Mouse (Mus musculus) midbrain, embryonic 15.5 days (tissue): ENCODE results near the gene Cbx4. TPM values are rescaled to one million over a fixed set of nuclear protein-coding genes. Genes with fewer than 3 reads are reported as not detected.

Source experiments
- ATAC-seq: fragments of 200-750 bp; cut with Nextera tagmentation; replicated peaks from 2 replicates; pipeline ENCODE4 v1.8.0; 2017; ENCODE audit warnings: moderate TSS enrichment
- H3K27ac ChIP-seq: fragments of 300-500 bp; sonication (generic); 2 replicates; pipeline ENCODE4 v1.5.1; 2015; ENCODE audit warnings: mild to moderate bottlenecking, inconsistent platforms
- H3K27me3 ChIP-seq: fragments of 300-500 bp; sonication (generic); replicated peaks from 2 replicates; pipeline ENCODE4 v1.6.1; 2015; ENCODE audit warnings: inconsistent platforms
- H3K36me3 ChIP-seq: fragments of 300-500 bp; sonication (generic); replicated peaks from 2 replicates; pipeline ENCODE4 v1.6.1; 2015; ENCODE audit warnings: inconsistent platforms
- H3K4me1 ChIP-seq: fragments of 300-500 bp; sonication (generic); 2 replicates; pipeline ENCODE4 v1.6.1; 2015; ENCODE audit warnings: inconsistent platforms
- H3K4me2 ChIP-seq: fragments of 300-500 bp; sonication (generic); 2 replicates; pipeline ENCODE4 v1.6.1; 2015; ENCODE audit warnings: inconsistent platforms, mild to moderate bottlenecking, moderate library complexity
- H3K4me3 ChIP-seq: fragments of 300-500 bp; sonication (generic); 2 replicates; pipeline ENCODE4 v1.5.1; 2015; ENCODE audit warnings: mild to moderate bottlenecking, inconsistent platforms
- H3K9ac ChIP-seq: fragments of 300-500 bp; sonication (generic); 2 replicates; pipeline ENCODE4 v1.6.1; 2015; ENCODE audit warnings: mild to moderate bottlenecking, inconsistent platforms
- H3K9me3 ChIP-seq: fragments of 300-500 bp; sonication (generic); 2 replicates; pipeline ENCODE4 v1.6.1; 2016; ENCODE audit warnings: inconsistent platforms
- WGBS: fragments of 180-500 bp; shearing (Covaris S2); methylation state at CpG from one replicate; pipeline ENCODE4 v1.1.7; 2015; ENCODE audit warnings: mixed read lengths; 5-methylcytosine and 5-hydroxymethylcytosine counted together
- polyA plus RNA-seq: library from polyadenylated mRNA; unstranded; fragments of >200 nt; fragmentation: Nextera tagmentation; extraction: Ambion mirVana; gene quantifications from 2 replicates; pipeline ENCODE4 v1.2.1, GENCODE M21; 2015

Cbx4 gene
- polyA plus RNA-seq, 1 experiment from 2014 or later = 24.7 TPM

DNA sequence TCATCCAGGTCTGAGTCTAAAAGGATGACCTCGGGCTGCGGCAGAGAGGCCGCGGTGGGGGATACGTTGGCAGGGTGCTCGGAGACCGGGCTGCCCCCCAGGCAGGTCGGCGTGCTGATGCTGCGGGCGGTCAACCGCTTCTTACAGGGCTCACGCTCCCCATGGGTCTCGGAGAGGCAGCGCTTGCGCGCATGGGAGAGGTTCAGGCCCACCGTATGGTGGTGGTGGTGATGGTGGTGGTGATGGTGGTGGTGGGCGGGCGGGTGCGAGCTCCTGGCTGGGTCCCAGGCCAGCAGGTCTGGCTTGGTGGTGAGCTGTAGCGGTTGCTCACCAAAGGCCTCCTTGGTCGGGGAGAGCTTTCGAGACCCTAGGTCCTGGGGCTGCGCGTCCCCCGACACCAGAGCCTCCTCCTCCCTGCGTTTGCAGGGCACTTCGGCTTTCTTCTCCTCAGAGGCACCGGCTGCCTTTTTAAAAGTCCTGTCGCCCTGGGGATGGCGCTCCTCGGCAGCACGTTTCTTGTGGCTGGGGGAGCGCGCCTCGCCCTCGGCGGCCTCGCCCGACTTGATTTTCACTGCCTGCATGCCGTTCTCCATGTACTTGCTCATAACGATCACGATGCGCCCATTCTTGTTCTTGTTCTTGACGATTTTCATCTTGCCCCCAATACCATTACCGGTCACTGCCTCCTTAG lies 4.7 kb downstream of the Cbx4 start:
- H3K27me3 ChIP-seq = peaks cover 10% of the 10 kb centered on the region
- peaks cover 65% of the 10 kb centered on the region for H3K4me1 ChIP-seq
- no peak overlapping the region for H3K9ac ChIP-seq
- no peaks in the 10 kb centered on the region for H3K9me3 ChIP-seq
- H3K27ac ChIP-seq = no peak overlapping the region
- H3K36me3 ChIP-seq = peaks cover 7% of the 10 kb centered on the region
- peak overlapping the region; percentile 15 for H3K4me3 ChIP-seq
- no peak for ATAC-seq
- H3K4me2 ChIP-seq = peak overlapping the region; percentile 94
- WGBS = 28% methylated on average over 46 of the region's 47 CpGs

DNA sequence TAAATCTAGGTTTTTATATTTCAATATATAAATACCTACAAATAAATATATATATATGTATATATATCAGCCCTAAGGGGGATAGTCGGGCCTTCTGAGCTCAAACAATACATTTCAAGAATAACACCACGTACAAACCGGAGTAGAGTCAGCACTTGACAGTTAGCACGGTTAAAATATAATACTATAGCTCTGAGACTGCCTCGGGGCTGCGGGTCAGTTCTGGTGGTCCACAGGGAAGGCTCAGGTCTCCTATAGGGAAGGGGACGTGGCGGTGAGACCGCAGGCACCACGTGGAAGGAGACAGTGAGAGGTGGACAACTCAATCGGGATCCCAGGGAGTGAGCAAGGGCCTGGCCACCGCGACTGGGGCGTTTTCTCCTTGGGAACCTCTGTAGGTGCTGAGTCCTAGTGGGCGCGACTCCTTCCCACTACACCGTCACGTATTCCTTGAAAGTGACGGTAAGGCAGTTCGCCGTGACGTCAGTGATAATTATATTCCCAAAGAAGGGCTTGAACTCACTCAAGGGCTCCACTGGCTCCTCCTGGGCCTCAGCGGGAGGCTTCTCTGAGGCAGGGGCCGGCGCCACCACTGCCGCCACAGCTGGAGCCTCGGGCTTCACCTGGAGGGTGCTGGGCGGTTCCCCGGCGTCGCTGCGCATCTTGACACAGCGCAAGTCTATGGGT lies 5.4 kb downstream of the Cbx4 start:
- ATAC-seq = no peak
- Histone ChIP-seq H3K9ac (no peak overlapping the region), H3K4me1 (peaks cover 64% of the 10 kb centered on the region), H3K27me3 (peaks cover 10% of the 10 kb centered on the region), H3K4me2 (peak overlapping the region; percentile 94), H3K27ac (no peak overlapping the region), H3K36me3 (peaks cover 7% of the 10 kb centered on the region), H3K9me3 (no peaks in the 10 kb centered on the region), H3K4me3 (peak overlapping the region; percentile 15)
- 33% methylated on average over 33 of the region's 33 CpGs for WGBS

DNA sequence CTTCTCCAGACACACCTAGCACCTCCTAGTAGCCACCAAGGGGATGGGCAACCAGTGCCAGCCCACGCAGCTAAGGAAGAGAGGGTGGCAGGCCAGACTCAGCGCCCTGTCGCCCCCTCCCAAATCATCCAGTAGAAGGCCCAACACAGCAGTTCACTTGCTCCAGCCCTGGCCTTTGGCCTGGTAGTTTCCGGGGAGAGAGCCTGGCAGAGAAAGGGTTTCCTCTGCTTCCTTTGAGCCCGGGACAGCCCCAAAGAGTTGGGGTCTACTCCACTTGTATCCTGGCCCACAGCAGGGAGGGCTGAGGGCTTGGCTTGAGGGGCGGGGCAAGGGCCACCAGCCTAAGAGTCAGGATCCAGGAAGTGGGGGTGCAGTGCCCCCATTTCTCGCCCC lies 6.6 kb downstream of the Cbx4 start:
- peak overlapping the region; percentile 2; the same call in 1 of the 2 replicates for H3K4me3 ChIP-seq
- H3K9me3 ChIP-seq = no peaks in the 10 kb centered on the region
- peaks cover 10% of the 10 kb centered on the region for H3K27me3 ChIP-seq
- WGBS = 37% methylated on average over 7 of the region's 7 CpGs
- peaks cover 60% of the 10 kb centered on the region for H3K4me1 ChIP-seq
- H3K36me3 ChIP-seq = peaks cover 7% of the 10 kb centered on the region
- peak overlapping the region; percentile 41 for H3K4me2 ChIP-seq
- ATAC-seq = 0 out of 2 replicates have a peak, but pooled peaks have one; percentile 8
- H3K27ac ChIP-seq = peak overlapping the region; percentile 47
- peak overlapping the region; percentile 13; the same call in 1 of the 2 replicates for H3K9ac ChIP-seq

DNA sequence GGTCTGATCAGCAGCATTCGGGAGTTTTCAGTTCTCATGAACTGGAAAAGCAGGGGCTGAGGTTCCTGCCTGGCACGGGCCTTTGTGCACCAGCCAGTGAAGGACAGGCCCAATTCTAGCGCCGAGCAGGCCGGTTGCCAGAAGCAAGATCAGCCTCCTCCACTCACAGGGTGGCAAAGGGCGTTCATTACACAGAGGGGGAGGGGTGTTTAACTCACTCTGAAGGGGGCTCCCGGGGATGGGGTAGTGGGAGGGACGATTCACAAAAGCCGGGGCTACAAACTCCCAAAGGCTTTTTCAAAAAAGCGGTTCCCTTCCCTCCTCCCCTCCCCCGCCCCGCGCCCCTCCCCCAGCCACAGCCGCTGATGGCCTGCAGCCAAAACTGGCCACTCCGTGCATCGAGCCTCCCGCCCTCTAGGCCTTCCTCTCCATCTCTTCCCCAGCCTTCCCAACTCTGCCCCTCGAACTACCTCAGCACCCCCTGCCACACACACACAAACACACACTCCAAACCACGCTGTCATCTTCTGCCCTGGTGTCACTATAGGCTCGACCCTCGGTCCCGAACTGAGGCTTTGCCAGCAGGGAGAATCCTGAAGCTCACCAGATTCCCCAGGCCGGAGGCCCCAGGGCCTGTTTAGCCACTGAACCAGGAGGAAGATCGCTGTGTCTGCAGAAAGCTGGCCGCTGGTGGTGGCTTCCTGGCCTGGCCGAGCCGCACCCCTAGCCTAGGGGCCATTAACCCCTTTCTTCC lies 7.2 kb downstream of the Cbx4 start:
- Histone ChIP-seq H3K27ac (peak overlapping the region; percentile 47), H3K36me3 (peaks cover 7% of the 10 kb centered on the region), H3K27me3 (peaks cover 10% of the 10 kb centered on the region), H3K4me1 (peaks cover 54% of the 10 kb centered on the region), H3K9me3 (no peaks in the 10 kb centered on the region), H3K9ac (peak overlapping the region; percentile 13; the same call in 1 of the 2 replicates), H3K4me2 (peak overlapping the region; percentile 41), H3K4me3 (peak overlapping the region; percentile 2; the same call in 1 of the 2 replicates)
- peak; percentile 71 for ATAC-seq
- 4% methylated on average over 24 of the region's 27 CpGs for WGBS

DNA sequence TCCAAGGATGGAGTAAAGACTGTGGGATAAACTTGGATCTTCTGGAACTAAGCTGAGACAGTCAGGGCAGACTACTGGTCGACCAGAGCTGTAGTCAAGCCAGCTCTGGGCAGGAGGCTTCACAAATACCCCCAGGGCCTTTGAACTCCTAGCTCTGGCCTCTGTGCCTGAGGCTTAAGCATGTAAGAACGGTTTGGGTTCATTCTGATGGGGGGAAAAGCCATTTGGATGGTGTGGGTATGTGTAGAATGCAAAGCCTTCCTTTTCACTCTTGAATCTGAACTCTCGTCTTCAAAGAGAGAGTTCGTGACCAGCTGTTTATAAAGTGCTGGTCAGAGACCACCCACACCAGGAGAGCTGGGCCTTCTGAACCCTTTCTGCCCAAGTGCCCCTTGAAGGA lies 8.3 kb downstream of the Cbx4 start:
- Histone ChIP-seq H3K27me3 (peaks cover 10% of the 10 kb centered on the region), H3K36me3 (peaks cover 7% of the 10 kb centered on the region), H3K9me3 (no peaks in the 10 kb centered on the region), H3K4me2 (no peak overlapping the region), H3K4me1 (peaks cover 45% of the 10 kb centered on the region), H3K27ac (no peak overlapping the region), H3K9ac (no peak overlapping the region), H3K4me3 (no peak overlapping the region)
- 80% methylated on average over 4 of the region's 4 CpGs for WGBS
- no peak for ATAC-seq

DNA sequence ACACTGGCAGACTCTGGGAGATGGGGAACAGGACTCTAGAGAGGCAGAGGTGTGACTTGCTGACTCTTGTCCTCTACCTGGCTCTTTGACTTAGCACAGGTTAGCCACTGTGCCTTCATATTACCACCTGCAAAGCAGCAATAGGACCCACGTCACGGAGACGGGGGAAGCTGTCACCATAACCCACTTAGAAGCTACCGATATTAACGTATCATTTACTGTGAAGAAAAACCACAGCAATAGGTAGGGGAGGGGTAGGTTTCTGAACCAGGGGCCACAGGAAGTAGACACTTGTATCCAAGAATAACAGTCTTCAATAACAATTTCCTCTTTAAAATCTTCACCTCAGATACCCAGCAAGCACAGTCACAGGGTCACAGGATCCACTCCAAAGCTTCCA lies 10.2 kb downstream of the Cbx4 start:
- no peak overlapping the region for H3K27ac ChIP-seq
- H3K9me3 ChIP-seq = no peaks in the 10 kb centered on the region
- H3K4me1 ChIP-seq = peaks cover 26% of the 10 kb centered on the region
- no peak overlapping the region for H3K4me3 ChIP-seq
- ATAC-seq = no peak
- 91% methylated on average over 5 of the region's 5 CpGs for WGBS
- no peak overlapping the region for H3K9ac ChIP-seq
- H3K36me3 ChIP-seq = peaks cover 1% of the 10 kb centered on the region; the same call in 1 of the 2 replicates
- no peak overlapping the region for H3K4me2 ChIP-seq
- H3K27me3 ChIP-seq = no peaks in the 10 kb centered on the region

DNA sequence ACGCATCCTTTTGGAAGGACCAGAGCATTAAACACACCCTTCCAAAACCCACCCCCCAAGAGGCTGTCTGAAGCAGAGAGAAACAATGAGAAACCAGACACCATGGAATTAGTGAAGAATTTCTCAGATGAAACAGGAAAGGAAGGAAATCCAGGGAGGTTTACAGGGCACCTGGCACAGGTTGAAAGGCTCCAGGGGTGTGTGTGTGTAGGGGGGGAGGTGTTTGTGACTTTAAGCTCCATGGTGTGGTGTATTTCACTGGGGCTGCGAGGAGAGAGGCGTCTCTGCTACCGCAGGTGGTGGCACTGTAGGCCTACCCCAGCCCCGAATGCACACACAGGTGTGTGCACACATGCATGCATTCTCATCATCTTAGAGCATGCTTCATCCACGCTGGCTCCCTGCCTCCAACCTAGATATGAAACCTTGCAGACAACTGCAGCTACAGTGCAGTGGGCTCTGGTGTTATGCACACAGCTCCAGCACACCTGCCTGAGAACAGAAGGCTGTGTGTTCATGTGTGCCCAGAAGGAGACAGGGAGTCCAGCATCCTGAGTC lies 12.1 kb downstream of the Cbx4 start:
- WGBS = 69% methylated on average over 6 of the region's 6 CpGs

DNA sequence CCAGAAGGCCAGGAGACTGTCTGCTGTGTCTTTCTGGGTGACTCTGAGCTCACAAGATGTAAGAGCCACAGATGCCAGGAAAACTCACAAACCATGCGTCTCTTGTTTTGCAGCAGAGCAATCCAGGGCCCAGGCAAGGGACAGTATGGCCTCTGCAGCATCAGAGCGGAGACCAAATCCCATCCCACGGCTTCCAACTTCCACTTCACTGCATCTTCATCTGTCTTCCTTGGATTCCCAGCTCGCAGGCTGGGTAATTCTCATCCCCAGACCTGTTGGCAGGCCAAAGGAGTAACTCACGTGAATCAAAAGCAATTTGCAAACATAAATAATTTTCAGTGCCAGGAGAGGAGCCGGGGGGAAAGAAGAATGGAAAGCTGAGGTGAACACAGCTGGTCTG lies 13.0 kb downstream of the Cbx4 start:
- WGBS = 57% methylated on average over 6 of the region's 6 CpGs
- Histone ChIP-seq H3K27ac (no peak overlapping the region), H3K4me3 (no peak overlapping the region), H3K9ac (no peak overlapping the region), H3K9me3 (no peaks in the 10 kb centered on the region), H3K27me3 (no peaks in the 10 kb centered on the region), H3K36me3 (no peaks in the 10 kb centered on the region), H3K4me2 (no peak overlapping the region), H3K4me1 (peaks cover 2% of the 10 kb centered on the region; the same call in 1 of the 2 replicates)
- no peak for ATAC-seq

More for the DNA sequence above, 12.1 kb downstream of the Cbx4 start:
- Histone ChIP-seq H3K27me3 (no peaks in the 10 kb centered on the region), H3K27ac (no peak overlapping the region), H3K4me2 (no peak overlapping the region), H3K9ac (no peak overlapping the region), H3K4me1 (peaks cover 10% of the 10 kb centered on the region), H3K4me3 (no peak overlapping the region), H3K36me3 (no peaks in the 10 kb centered on the region), H3K9me3 (no peaks in the 10 kb centered on the region)
- ATAC-seq = no peak

DNA sequence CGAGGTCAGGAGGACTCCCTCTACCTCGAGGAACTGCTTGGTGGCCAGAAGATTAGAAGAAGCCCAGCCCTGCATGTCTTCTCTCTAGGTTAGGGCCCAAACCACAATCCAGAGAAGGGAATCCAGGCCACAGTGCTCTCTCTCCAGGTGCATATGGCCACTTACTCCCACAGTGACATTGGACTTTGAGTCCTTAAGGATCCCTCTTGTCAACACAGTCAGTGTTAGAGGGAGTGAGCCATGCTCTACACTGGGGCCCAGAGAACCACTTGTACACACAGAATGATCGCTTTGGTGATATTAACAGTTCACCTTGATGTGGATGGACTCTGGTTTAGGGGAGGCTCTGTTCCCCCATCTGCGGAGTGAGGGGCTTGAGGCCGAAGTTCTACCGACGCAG lies 13.8 kb downstream of the Cbx4 start:
- no peak for ATAC-seq

DNA sequence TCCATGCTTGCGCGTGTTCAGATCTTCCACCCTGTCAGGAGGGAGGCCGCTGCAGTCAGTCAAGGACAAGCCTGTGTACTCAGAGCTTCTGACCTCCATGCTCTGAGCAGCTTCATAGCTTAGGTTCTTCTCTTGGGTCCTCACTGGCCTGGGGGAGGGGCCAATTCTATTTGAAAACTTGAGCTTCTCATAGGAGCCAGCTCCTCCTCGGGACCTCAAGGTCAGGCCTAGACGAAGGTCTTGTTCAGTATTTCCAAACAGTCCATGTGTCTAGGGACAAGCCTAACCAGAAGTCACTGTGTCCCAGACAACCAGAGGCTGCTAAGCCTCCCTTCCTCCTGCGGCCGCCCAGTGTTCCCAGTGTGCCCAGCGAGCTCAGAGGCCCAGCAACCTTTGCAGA lies 19.2 kb downstream of the Cbx4 start:
- no peak overlapping the region for H3K4me2 ChIP-seq
- H3K36me3 ChIP-seq = no peaks in the 10 kb centered on the region
- H3K4me1 ChIP-seq = no peaks in the 10 kb centered on the region
- H3K9me3 ChIP-seq = no peaks in the 10 kb centered on the region
- no peak overlapping the region for H3K4me3 ChIP-seq
- H3K27ac ChIP-seq = no peak overlapping the region
- 72% methylated on average over 8 of the region's 8 CpGs for WGBS
- ATAC-seq = no peak
- H3K9ac ChIP-seq = no peak overlapping the region
- peaks cover 4% of the 10 kb centered on the region; the same call in 1 of the 2 replicates for H3K27me3 ChIP-seq

More for the DNA sequence above, 13.8 kb downstream of the Cbx4 start:
- no peaks in the 10 kb centered on the region for H3K36me3 ChIP-seq
- H3K4me2 ChIP-seq = no peak overlapping the region
- no peak overlapping the region for H3K9ac ChIP-seq
- H3K4me3 ChIP-seq = no peak overlapping the region
- H3K9me3 ChIP-seq = no peaks in the 10 kb centered on the region
- no peak overlapping the region for H3K27ac ChIP-seq
- H3K4me1 ChIP-seq = peaks cover 2% of the 10 kb centered on the region; the same call in 1 of the 2 replicates
- no peaks in the 10 kb centered on the region for H3K27me3 ChIP-seq
- 85% methylated on average over 7 of the region's 7 CpGs for whole genome bisulfite sequencing

DNA sequence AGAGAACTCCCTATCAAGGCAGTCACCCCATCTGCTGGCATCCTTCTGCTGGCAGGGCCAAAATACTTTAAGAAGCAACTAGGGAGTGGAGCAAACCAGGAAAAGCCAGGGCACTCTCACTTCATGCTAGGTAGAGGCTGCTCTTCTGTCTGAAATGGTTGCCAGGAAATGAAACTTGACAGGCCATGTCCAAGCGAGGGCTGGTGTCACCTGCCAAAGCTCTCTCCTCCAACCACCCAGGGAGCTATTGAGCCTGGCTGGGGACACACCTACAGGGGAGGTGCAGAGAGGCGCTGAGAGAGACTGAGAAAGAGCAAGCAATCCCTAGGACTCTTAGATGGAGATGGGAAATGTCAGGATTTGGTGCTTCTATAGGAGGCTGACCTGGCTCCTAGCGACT lies 26.8 kb downstream of the Cbx4 start:
- Histone ChIP-seq H3K4me3 (no peak overlapping the region), H3K36me3 (no peaks in the 10 kb centered on the region), H3K27ac (no peak overlapping the region), H3K27me3 (peaks cover 33% of the 10 kb centered on the region), H3K9me3 (no peaks in the 10 kb centered on the region), H3K4me2 (no peak overlapping the region), H3K4me1 (peaks cover 42% of the 10 kb centered on the region), H3K9ac (no peak overlapping the region)
- ATAC-seq = no peak
- 11% methylated on average over 3 of the region's 3 CpGs for WGBS
